Mouse (Mus musculus) gastrocnemius, postnatal 36 days (tissue): ENCODE measurements around the gene Mettl13. TPM values are rescaled to one million over a fixed set of nuclear protein-coding genes. Genes with fewer than 3 reads are reported as not detected.
A peak's percentile ranks its signal among the peaks of the same experiment; 100 is the strongest.

Experiments used
- DNase-seq, 2 experiments: peaks; one replicate each; pipeline ENCODE4 v3.0.0; 2022
- intact Hi-C: fragments of 180-260 bp; cut with DNase I; formaldehyde crosslinking; loops from one replicate; pipeline ENCODE4 v1.15.1; 2025
- total RNA-seq, 2 experiments: library from RNA; stranded (reverse); gene quantifications; 2 replicates each; pipeline ENCODE4 v1.2.3; 2021

Gene Mettl13
- total RNA-seq, 2 experiments from 2014 or later, result 5.9 to 9.6 TPM

GRCm38 (mm10) chr1:162543231-162543630 is 5.1 kb downstream of the Mettl13 start:
- DNase-seq, result no peak
- intact Hi-C loops, result no loop called here

GRCm38 (mm10) chr1:162533766-162534560 is 14.4 kb downstream of the Mettl13 start:
- intact Hi-C loops, result loop anchor here (10.0 kb wide), 1 partner anchor 179 kb away; no protein-coding TSS in a partner anchor
- DNase-seq, result no peak

- no peak for DNase-seq
- intact Hi-C loops, result loop anchor here (10.0 kb wide), 1 partner anchor 178 kb away; no protein-coding TSS in a partner anchor
Measured at GRCm38 (mm10) chr1:162532330-162532729, 16.0 kb downstream of the Mettl13 start.

GRCm38 (mm10) chr1:162531584-162531983 is 16.8 kb downstream of the Mettl13 start:
- intact Hi-C loops, result loop anchor here (10.0 kb wide), 1 partner anchor 177 kb away; no protein-coding TSS in a partner anchor
- no peak for DNase-seq

- intact Hi-C loops, result loop anchor here (10.0 kb wide), 1 partner anchor 176 kb away; no protein-coding TSS in a partner anchor
- no peak for DNase-seq
Measured at GRCm38 (mm10) chr1:162530666-162531065, 17.7 kb downstream of the Mettl13 start.

- DNase-seq, result no peak
- intact Hi-C loops, result loop anchor here (10.0 kb wide), 1 partner anchor 175 kb away; no protein-coding TSS in a partner anchor
Measured at GRCm38 (mm10) chr1:162529651-162530050, 18.7 kb downstream of the Mettl13 start.

- DNase-seq, result no peak
- intact Hi-C loops, result no loop called here
Measured at GRCm38 (mm10) chr1:162515116-162515515, 33.2 kb downstream of the Mettl13 start.

- DNase-seq, result no peak
- intact Hi-C loops, result no loop called here
Measured at GRCm38 (mm10) chr1:162510013-162510356, 38.4 kb downstream of the Mettl13 start.

- intact Hi-C loops, result no loop called here
- DNase-seq, result peak; percentile 36 to 54
Measured at GRCm38 (mm10) chr1:162509329-162510012, 38.9 kb downstream of the Mettl13 start.

GRCm38 (mm10) chr1:162508211-162509005 is 39.9 kb downstream of the Mettl13 start:
- DNase-seq, result no peak
- intact Hi-C loops, result no loop called here

GRCm38 (mm10) chr1:162506516-162506915 is 41.8 kb downstream of the Mettl13 start:
- intact Hi-C loops, result no loop called here

GRCm38 (mm10) chr1:162505649-162506048 is 42.7 kb downstream of the Mettl13 start:
- intact Hi-C loops, result no loop called here
- no peak for DNase-seq

More at GRCm38 (mm10) chr1:162506516-162506915, 41.8 kb downstream of the Mettl13 start:
- DNase-seq, result no peak

Other genes starting within 250 kb of the Mettl13 start
- gene Dnm3, start 70.5 kb downstream of the Mettl13 start, total RNA-seq, result 1 to 10 TPM; 5.3 to 8.6 TPM
- gene Vamp4, start 22.0 kb upstream of the Mettl13 start, total RNA-seq, result 10 to 100 TPM; 13.9 to 15.3 TPM
- gene Myoc, start 90.6 kb upstream of the Mettl13 start, total RNA-seq, result 10 to 100 TPM; 23.4 to 24.2 TPM
- gene Myocos, start 109.7 kb upstream of the Mettl13 start, total RNA-seq, result not detected
- gene Prrc2c, start 192.0 kb upstream of the Mettl13 start, total RNA-seq, result 10 to 100 TPM; 43.9 to 55.3 TPM